Mouse (Mus musculus): ENCODE data around the gene Cdk18. TPM values are rescaled to one million over a fixed set of nuclear protein-coding genes. Genes with fewer than 3 reads are reported as not detected.
"Not testable (repeated sequence)": the region's sequence is repeated elsewhere in the genome, so short reads cannot be mapped to it uniquely, and the experiment has no call there.

The Cdk18 gene
- polyA plus RNA-seq, 2 experiments = 0.67 to 1.7 TPM

DNA sequence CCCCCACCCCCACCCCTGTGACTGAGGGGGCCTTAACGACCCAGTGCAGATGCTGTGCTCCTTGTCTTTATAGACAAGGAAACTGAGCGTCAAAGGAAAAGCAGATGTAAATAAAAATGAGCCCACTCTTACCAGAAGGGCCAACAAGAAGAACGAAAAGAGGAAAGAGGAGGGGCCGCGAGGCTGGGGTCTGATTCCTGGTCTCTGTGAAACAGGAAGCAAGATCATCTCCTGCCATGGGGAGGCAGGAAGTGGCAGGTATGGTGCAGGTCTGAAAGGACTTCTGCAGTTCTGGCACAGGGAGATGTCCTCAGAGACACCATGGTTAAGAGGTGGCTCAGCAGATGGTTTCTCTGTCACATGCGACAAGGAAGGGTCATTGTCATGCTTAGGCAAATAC is 31.2 kb upstream of the Cdk18 start:
- Histone ChIP-seq H3K9ac (replicated peaks) (no peak overlapping the region), H3K4me1 (replicated peaks; ENCODE audit: control insufficient read depth in 2 of 2, insufficient read depth in 2 of 2, low read length in 1 of 2) (peaks cover 0 to 3% of the 10 kb centered on the region in 2 experiments; a peak in 2 of 4 replicates), H3K27me3 (ENCODE audit: control insufficient read depth, insufficient read depth, low read length) (peaks cover 3% of the 10 kb centered on the region; the same call in 1 of the 2 replicates), H3K4me2 (ENCODE audit: low read depth) (no peak overlapping the region), H3K36me3 (replicated peaks; ENCODE audit: control insufficient read depth, insufficient read depth, low read depth) (no peaks in the 10 kb centered on the region), H3K9me3 (ENCODE audit: control insufficient read depth, low read length) (no peaks in the 10 kb centered on the region), H3K27ac (no peak overlapping the region), H3K4me3 (ENCODE audit: insufficient read depth in 1 of 2, low read depth in 2 of 2, low read length in 2 of 2) (no peak overlapping the region)
- ATAC-seq (ENCODE audit: insufficient read depth) = no peak
- DNase-seq (ENCODE audit: low read depth in 3 of 3, low spot score in 3 of 3) = no peak
- WGBS (ENCODE audit: insufficient replicate concordance) = 14% methylated on average over 6 of the region's 6 CpGs
- TF ChIP-seq CTCF (IDR thresholded peaks at IDR 0.05; ENCODE audit: low read depth) (no peak), EP300 (IDR thresholded peaks at IDR 0.05; ENCODE audit: low read depth) (no peak)

DNA sequence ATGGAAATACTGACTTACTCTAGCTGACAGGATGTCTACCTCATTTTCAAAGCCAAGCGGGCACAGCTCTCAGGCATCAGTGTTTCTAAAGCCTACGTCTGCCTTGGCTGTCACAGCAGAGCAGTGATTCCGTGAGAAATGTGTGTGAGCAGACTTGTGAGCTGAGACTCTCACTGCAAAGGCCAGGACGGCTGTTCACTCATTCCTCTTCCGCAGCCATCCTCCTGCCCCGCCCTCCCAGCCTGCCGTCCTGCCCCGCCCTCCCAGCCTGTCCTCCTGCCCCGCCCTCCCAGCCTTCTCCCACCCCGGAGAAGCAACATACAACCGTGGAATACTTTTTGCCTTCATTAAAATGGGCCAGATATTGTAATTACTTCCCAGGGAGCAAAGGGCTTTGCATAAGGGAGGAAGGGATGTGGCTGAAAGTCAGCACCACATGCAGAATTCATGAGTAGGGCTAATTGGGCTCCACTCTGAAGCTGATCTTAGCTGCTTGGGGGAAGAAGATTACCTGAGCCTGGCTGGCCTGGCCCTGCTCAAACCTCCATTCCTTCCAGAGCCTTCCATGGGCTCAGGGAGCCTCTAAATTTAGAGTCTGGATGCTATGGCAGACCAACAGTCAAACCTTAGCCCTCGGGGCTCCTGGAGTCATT is 28.8 kb upstream of the Cdk18 start:
- no peaks in the 10 kb centered on the region for H3K9me3 ChIP-seq (ENCODE audit: control insufficient read depth, low read length)
- no peak overlapping the region for H3K4me2 ChIP-seq (ENCODE audit: low read depth)
- no peaks in the 10 kb centered on the region for H3K36me3 ChIP-seq (replicated peaks; ENCODE audit: control insufficient read depth, insufficient read depth, low read depth)
- no peak for ATAC-seq (ENCODE audit: insufficient read depth)
- peaks cover 0 to 3% of the 10 kb centered on the region in 2 experiments; a peak in 2 of 4 replicates for H3K4me1 ChIP-seq (replicated peaks; ENCODE audit: control insufficient read depth in 2 of 2, insufficient read depth in 2 of 2, low read length in 1 of 2)
- WGBS (ENCODE audit: insufficient replicate concordance) = 8% methylated on average over 12 of the region's 12 CpGs
- no peak for DNase-seq (ENCODE audit: low read depth in 3 of 3, low spot score in 3 of 3)
- H3K27me3 ChIP-seq (ENCODE audit: control insufficient read depth, insufficient read depth, low read length) = peaks cover 3% of the 10 kb centered on the region; the same call in 1 of the 2 replicates
- H3K9ac ChIP-seq (replicated peaks) = no peak overlapping the region
- no peak overlapping the region for H3K4me3 ChIP-seq (ENCODE audit: insufficient read depth in 1 of 2, low read depth in 2 of 2, low read length in 2 of 2)
- no peak for TF ChIP-seq CTCF (IDR thresholded peaks at IDR 0.05; ENCODE audit: low read depth)
- no peak for TF ChIP-seq EP300 (IDR thresholded peaks at IDR 0.05; ENCODE audit: low read depth)
- no peak overlapping the region for H3K27ac ChIP-seq

DNA sequence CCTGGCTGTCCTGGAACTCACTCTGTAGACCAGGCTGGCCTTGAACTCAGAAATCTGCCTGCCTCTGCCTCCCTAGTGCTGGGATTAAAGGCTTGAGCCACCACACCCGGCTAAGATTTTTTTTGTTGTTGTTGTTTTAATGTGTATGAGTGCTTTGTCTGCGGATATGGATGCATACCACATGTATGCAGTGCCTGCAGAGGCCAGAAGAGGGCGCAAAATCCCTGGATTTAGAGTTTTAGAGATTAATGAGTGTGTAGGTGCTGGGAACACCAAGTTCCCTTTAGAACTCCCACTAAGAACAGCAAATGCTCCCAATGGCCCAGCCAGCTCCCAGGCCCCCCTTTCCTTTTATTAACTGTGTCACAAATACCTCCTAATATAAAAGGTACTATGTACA is 26.4 kb upstream of the Cdk18 start:
- Histone ChIP-seq H3K9me3 (ENCODE audit: control insufficient read depth, low read length) (no peaks in the 10 kb centered on the region), H3K4me3 (ENCODE audit: insufficient read depth in 1 of 2, low read depth in 2 of 2, low read length in 2 of 2) (no peak overlapping the region), H3K27me3 (ENCODE audit: control insufficient read depth, insufficient read depth, low read length) (peaks cover 3% of the 10 kb centered on the region; the same call in 1 of the 2 replicates), H3K9ac (replicated peaks) (no peak overlapping the region), H3K4me1 (replicated peaks; ENCODE audit: control insufficient read depth in 2 of 2, insufficient read depth in 2 of 2, low read length in 1 of 2) (peaks cover 0 to 3% of the 10 kb centered on the region in 2 experiments; a peak in 2 of 4 replicates), H3K36me3 (replicated peaks; ENCODE audit: control insufficient read depth, insufficient read depth, low read depth) (no peaks in the 10 kb centered on the region), H3K27ac (no peak overlapping the region), H3K4me2 (ENCODE audit: low read depth) (no peak overlapping the region)
- 34% methylated on average over 3 of the region's 3 CpGs for WGBS (ENCODE audit: insufficient replicate concordance)
- DNase-seq (ENCODE audit: low read depth in 3 of 3, low spot score in 3 of 3) = no peak
- no peak for ATAC-seq (ENCODE audit: insufficient read depth)
- TF ChIP-seq CTCF (IDR thresholded peaks at IDR 0.05; ENCODE audit: low read depth) (peak; percentile 69), EP300 (IDR thresholded peaks at IDR 0.05; ENCODE audit: low read depth) (no peak)

DNA sequence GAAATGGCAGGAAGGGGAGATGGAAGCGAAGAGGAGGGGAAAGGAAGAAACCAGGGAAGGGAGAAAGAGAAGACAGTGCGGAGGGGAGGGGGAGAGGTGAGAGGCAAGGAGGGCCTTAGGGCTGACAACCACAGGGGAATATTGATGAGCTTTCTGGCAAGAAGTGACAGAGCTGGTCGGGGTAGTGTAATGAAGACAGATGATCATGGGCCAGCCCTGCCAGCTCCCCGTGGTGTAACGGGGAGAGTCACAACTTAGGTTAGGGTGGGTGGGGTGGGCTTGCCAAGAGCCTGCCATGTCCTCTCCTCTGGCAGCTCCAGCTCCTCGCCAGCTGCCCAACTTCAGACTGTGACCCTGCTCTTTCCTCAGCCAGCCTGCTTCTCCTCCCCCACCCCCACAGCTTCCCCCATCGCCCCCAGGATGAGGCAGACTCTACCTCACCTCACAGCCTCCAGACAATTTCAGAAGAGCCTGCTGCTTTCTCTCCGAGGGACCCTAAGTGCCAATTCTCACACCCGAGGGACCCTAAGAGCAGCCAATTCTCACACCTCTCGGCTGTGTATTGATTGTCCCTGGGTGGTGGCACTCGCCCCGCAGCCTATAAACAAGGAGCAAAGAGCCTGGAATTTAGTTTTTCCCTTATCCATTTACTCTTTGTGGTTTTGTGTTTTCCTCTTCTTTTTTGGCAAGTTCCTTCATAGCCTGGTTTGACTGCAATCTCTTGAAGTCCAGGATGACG is 25.5 kb upstream of the Cdk18 start:
- no peak overlapping the region for H3K4me3 ChIP-seq (ENCODE audit: insufficient read depth in 1 of 2, low read depth in 2 of 2, low read length in 2 of 2)
- no peak overlapping the region for H3K27ac ChIP-seq
- H3K4me2 ChIP-seq (ENCODE audit: low read depth) = no peak overlapping the region
- H3K4me1 ChIP-seq (replicated peaks; ENCODE audit: control insufficient read depth in 2 of 2, insufficient read depth in 2 of 2, low read length in 1 of 2) = peaks cover 0 to 3% of the 10 kb centered on the region in 2 experiments; a peak in 2 of 4 replicates
- no peak overlapping the region for H3K9ac ChIP-seq (replicated peaks)
- ATAC-seq (ENCODE audit: insufficient read depth) (no peak), DNase-seq (ENCODE audit: low read depth in 3 of 3, low spot score in 3 of 3) (no peak)
- H3K9me3 ChIP-seq (ENCODE audit: control insufficient read depth, low read length) = no peaks in the 10 kb centered on the region
- TF ChIP-seq CTCF (IDR thresholded peaks at IDR 0.05; ENCODE audit: low read depth) = no peak
- TF ChIP-seq EP300 (IDR thresholded peaks at IDR 0.05; ENCODE audit: low read depth) = no peak
- 21% methylated on average over 13 of the region's 13 CpGs for WGBS (ENCODE audit: insufficient replicate concordance)
- peaks cover 3% of the 10 kb centered on the region; the same call in 1 of the 2 replicates for H3K27me3 ChIP-seq (ENCODE audit: control insufficient read depth, insufficient read depth, low read length)
- no peaks in the 10 kb centered on the region for H3K36me3 ChIP-seq (replicated peaks; ENCODE audit: control insufficient read depth, insufficient read depth, low read depth)

DNA sequence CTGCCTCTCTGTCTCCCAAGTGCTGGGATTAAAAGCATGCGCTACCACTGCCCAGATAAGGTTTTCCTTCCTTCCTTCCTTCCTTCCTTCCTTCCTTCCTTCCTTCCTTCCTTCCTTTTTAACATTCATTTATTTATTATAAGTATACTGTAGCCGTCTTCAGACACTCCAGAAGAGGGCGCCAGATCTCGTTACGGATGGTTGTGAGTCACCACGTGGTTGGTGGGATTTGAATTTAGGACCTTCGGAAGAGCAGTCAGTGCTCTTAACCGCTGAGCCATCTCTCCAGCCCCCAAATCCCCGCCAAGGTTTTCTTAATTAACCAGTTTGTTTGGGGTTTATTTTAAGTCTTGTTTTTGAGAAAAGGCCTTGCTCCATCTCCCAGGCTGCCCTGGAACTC is 23.1 kb upstream of the Cdk18 start:
- not testable (repeated sequence) for H3K27me3 ChIP-seq (ENCODE audit: control insufficient read depth, insufficient read depth, low read length)

More for the DNA sequence above, 23.1 kb upstream of the Cdk18 start:
- not testable (repeated sequence) for H3K9ac ChIP-seq (replicated peaks); H3K9me3 ChIP-seq (ENCODE audit: control insufficient read depth, low read length); H3K27ac ChIP-seq; H3K4me3 ChIP-seq (ENCODE audit: insufficient read depth in 1 of 2, low read depth in 2 of 2, low read length in 2 of 2); H3K36me3 ChIP-seq (replicated peaks; ENCODE audit: control insufficient read depth, insufficient read depth, low read depth); H3K4me1 ChIP-seq (replicated peaks; ENCODE audit: control insufficient read depth in 2 of 2, insufficient read depth in 2 of 2, low read length in 1 of 2); H3K4me2 ChIP-seq (ENCODE audit: low read depth); ATAC-seq (ENCODE audit: insufficient read depth); DNase-seq (ENCODE audit: low read depth in 3 of 3, low spot score in 3 of 3)
- peak; percentile 35; the same call in 1 of the 2 replicates for TF ChIP-seq CTCF (IDR thresholded peaks at IDR 0.05; ENCODE audit: low read depth)
- WGBS (ENCODE audit: insufficient replicate concordance) = 30% methylated on average over 9 of the region's 9 CpGs
